Mouse (Mus musculus) erythroid progenitor cell, adult 5-6 weeks (primary cell): ENCODE data around the gene Tpbpb. TPM values are rescaled to one million over a fixed set of nuclear protein-coding genes. Genes with fewer than 3 reads are reported as not detected.
"Not testable (repeated sequence)": the region's sequence is repeated elsewhere in the genome, so short reads cannot be mapped to it uniquely, and the experiment has no call there.

Source experiments
- ATAC-seq: replicated peaks from 2 replicates; pipeline ENCODE4 v1.8.0; 2016; ENCODE audit warnings: moderate number of reproducible peaks, mild to moderate bottlenecking, moderate TSS enrichment, inconsistent platforms; ENCODE audit not compliant: poor library complexity, low FRiP score, severe bottlenecking
- total RNA-seq, 2 experiments: library from RNA; stranded (forward) in 1 of 2; stranded (reverse) in 1 of 2; fragments of 150-400 nt in 1 of 2; fragments of 186-747, 209-891 nt in 1 of 2; gene quantifications; 2 replicates each; pipeline versions ENCODE4 v1.2.3 to v1.2.4; 2015 to 2017; ENCODE audit warnings: low replicate concordance in 2 of 2

Gene Tpbpb
- total RNA-seq (2015; ENCODE audit: low replicate concordance) (not detected in 2 replicates), total RNA-seq (2017; ENCODE audit: low replicate concordance) (not detected in 2 replicates)

DNA sequence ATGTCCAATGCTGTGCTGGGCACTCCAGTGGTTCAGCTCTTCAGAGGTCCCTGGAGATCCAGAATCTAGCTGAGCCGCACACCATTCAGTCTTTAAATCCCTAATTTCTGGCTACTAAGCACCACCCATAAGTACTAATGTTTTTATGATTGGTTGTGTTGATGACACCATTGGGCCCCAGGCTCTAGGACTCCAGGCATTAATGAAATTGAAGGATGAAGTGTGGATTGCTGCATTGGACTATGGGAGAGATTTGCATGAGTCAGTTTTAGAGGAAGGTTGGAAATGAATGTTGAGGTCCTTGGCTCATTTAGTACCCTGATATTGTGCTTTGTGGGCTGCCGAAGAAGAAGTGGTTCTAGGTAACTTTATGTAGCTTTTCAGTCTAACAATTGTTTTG lies at the start of gene Tpbpb:
TSS of gene Tpbpb (minus strand) at position 101 of the 400 bp plus-strand sequence.
- not testable (repeated sequence) for ATAC-seq

DNA sequence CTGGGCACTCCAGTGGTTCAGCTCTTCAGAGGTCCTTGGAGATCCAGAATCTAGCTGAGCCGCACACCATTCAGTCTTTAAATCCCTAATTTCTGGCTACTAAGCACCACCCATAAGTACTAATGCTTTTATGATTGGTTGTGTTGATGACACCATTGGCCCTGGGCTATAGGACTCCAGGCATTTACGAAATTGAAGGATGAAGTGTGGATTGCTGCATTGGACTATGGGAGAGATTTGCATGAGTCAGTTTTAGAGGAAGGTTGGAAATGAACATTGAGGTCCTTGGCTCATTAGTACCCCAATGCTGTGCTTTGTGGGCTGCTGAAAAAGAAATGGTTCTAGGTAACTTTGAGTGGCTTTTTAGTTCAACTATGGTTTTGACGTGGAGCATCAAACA lies 37.2 kb upstream of the Tpbpb start, which contains the start of gene Tpbpa:
TSS of gene Tpbpa (minus strand) at position 101 of the 400 bp plus-strand sequence.
- not testable (repeated sequence) for ATAC-seq

DNA sequence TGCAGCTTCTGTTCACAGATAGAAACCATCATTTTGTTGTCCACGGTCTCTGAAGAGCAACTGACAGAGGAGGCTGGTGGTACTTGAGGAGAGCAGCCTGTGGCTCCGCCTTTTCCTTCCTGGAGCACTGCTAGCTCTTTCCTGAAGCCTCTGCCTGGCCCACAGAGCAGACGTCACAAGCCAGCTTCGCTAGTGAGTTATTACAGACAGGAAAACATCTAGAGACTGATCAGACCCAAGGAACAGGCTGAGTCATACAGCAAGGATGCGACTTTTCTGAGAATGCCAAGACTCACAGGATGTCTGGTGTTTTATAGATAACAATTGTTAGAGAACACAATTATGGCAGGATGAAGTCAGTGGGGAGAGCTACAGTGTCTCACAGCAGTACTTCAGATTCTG lies 31.8 kb upstream of the Tpbpb start, which contains the start of the genes Gm49391 and Ctla2a:
TSS of gene Gm49391 (minus strand) at position 72 of the 402 bp plus-strand sequence.
TSS of gene Ctla2a (minus strand) at position 126 of the 402 bp plus-strand sequence.
- no peak for ATAC-seq

DNA sequence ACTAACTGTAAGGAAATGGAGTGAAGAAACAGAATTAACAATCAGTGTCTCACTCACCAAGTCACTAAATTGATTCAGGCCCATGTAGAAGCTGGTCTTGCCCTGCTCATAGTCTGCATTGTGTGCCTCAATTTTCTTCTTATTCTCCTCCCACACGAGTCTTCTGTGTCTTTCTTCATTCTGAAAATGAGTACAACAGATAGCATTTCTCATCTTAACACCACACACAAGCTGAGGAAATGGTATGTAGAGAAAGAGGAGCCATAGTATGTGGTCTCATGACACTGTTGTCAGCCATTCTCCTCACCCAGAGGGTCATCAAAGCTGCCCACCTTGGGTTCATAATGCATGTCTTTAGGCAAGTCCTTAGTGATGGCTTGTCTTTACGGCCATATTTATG lies 30.8 kb upstream of the Tpbpb start, which contains the start of gene Gm49393:
TSS of gene Gm49393 (minus strand) at position 101 of the 400 bp plus-strand sequence.
- not testable (repeated sequence) for ATAC-seq

DNA sequence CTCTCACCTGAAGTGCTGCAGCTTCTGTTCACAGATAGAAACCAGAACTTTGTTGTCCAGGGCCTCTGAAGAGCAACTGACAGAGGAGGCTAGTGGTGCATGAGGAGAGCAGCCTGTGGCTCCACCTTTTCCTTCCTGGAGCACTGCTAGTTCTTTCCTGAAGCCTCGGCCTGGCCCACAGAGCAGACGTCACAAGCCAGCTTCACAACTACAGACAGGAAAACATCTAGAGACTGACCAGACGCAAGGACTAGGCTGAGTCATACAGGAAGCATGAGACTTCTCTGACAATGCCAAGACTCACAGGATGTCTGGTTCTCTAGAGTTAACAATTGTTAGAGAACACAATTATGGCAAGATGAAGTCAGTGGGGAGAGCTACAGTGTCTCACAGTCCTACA lies 7.4 kb downstream of the Tpbpb start, which contains the start of gene Ctla2b:
TSS of gene Ctla2b (minus strand) at position 120 of the 400 bp plus-strand sequence.
- no peak for ATAC-seq

DNA sequence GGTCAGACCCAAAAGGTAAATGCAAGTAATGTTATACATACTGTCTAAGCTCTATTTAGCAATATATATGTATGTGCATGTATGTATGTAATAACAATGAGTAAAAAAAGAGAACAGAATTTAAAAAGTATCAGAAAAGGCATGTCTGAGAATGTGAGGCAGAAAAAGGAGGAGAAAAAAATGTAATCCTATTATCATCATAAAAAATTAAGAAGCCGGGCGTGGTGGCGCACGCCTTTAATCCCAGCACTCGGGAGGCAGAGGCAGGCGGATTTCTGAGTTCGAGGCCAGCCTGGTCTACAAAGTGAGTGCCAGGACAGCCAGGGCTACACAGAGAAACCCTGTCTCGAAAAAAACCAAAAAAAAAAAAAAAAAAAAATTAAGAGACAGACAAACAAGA lies 7.9 kb downstream of the Tpbpb start, which contains the start of gene Gm49392:
TSS of gene Gm49392 (minus strand) at position 101 of the 400 bp plus-strand sequence.
- not testable (repeated sequence) for ATAC-seq

DNA sequence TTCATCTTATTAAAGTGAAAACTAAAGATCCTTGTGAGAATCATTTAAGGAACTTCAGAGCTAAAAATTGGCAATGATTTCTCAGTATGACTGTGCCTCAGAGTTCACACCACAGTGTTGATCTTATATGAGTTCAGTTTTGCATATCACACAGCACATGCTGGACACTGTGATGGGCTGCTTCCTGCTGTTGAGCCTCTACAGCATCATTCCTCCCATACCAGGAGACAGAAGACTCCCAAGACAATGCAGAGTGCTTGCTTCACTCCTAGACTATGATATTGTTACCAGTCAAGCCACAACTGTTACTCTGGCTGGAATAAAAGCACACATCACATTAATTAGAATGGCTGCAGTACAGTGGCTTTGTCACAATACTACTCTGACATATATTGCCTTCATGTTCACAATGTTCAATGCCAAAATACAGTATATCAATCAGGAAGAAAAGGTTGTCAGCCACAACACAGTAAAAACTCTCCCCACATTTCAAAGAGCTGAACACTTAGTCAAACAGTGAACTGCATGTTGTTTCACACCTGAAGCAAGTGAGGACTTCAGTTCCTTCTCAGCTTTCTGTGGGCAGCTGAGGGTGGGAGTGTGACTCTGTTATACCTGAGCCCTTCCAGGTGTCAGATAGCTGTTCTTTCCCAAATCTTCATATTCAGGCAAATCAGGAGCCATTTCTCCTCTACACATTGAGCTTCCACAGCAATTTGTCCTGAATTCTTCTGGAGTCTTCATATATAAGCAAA lies 9.1 kb downstream of the Tpbpb start:
- no peak for ATAC-seq

DNA sequence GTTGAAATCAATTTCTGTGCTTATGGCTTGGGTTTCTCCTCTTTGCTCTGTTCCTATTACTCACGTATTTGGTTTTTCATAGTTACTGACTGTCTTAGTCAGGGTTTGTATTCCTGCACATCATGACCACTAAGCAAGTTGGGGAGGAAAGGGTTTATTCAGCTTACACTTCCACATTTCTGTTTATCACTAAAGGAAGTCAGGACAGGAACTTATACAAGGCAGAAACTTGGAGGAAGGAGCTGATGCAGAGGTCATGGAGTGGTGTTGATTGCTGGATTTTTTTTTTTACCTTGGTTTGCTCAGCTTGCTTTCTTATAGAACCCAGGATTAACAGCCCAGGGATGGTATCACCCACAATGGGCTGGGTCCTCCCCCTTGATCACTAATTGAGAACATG lies 12.4 kb downstream of the Tpbpb start:
- ATAC-seq: no peak

DNA sequence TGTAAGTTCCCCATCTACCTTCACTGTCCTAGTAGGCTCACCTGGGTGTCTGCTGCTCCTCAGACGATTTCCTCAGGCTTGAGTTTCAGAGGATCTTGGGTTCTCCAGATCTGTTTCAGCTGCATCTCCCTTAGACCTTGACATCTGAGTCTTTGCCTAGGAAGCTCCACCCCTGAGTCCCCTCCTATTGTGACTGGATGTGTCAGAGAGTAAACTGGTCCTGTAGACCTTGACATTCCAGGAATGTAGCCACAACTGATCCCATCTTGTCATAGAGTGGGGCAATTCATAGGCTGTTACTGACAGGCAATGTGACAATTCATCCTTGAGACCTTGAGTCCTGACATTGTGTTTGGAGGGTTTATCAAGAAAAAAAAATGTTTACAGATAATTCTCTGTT lies 40.4 kb downstream of the Tpbpb start, which contains the start of gene 4930486L24Rik:
TSS of gene 4930486L24Rik (minus strand) at position 195 of the 400 bp plus-strand sequence.
- no peak for ATAC-seq

Other genes starting within 250 kb of the Tpbpb start
- gene BC051665, start 118.5 kb downstream of the Tpbpb start, total RNA-seq (2015; ENCODE audit: low replicate concordance): not detected in 2 replicates
- gene BC051665, start 118.5 kb downstream of the Tpbpb start, total RNA-seq (2017; ENCODE audit: low replicate concordance): not detected in 2 replicates
- not detected in 2 replicates for gene Ctsll3, start 102.0 kb downstream of the Tpbpb start, total RNA-seq (2015; ENCODE audit: low replicate concordance)
- gene Ctsll3, start 102.0 kb downstream of the Tpbpb start, total RNA-seq (2017; ENCODE audit: low replicate concordance): not detected in 2 replicates
- not detected in 2 replicates for gene 4930486L24Rik, start 40.4 kb downstream of the Tpbpb start, total RNA-seq (2015; ENCODE audit: low replicate concordance)
- 0.90 TPM in 1 of 2 replicates, not detected in the other for gene 4930486L24Rik, start 40.4 kb downstream of the Tpbpb start, total RNA-seq (2017; ENCODE audit: low replicate concordance)
- not detected in 2 replicates for gene Gm49392, start 8.0 kb downstream of the Tpbpb start, total RNA-seq (2015; ENCODE audit: low replicate concordance)
- not detected in 2 replicates for gene Gm49392, start 8.0 kb downstream of the Tpbpb start, total RNA-seq (2017; ENCODE audit: low replicate concordance)
- 2.5 and 10.1 TPM in 2 replicates for gene Ctla2b, start 7.4 kb downstream of the Tpbpb start, total RNA-seq (2015; ENCODE audit: low replicate concordance)
- 0.90 TPM in 1 of 2 replicates, not detected in the other for gene Ctla2b, start 7.4 kb downstream of the Tpbpb start, total RNA-seq (2017; ENCODE audit: low replicate concordance)
- not detected in 2 replicates for gene Gm49393, start 30.7 kb upstream of the Tpbpb start, total RNA-seq (2015; ENCODE audit: low replicate concordance)
- not detected in 2 replicates for gene Gm49393, start 30.7 kb upstream of the Tpbpb start, total RNA-seq (2017; ENCODE audit: low replicate concordance)
- gene Gm49391, start 31.7 kb upstream of the Tpbpb start, total RNA-seq (2015; ENCODE audit: low replicate concordance): 3.2 TPM in 1 of 2 replicates, not detected in the other
- 3.0 TPM in 1 of 2 replicates, not detected in the other for gene Gm49391, start 31.7 kb upstream of the Tpbpb start, total RNA-seq (2017; ENCODE audit: low replicate concordance)
- 5.0 TPM in 1 of 2 replicates, not detected in the other for gene Ctla2a, start 31.7 kb upstream of the Tpbpb start, total RNA-seq (2015; ENCODE audit: low replicate concordance)
- 0.53 and 10.9 TPM in 2 replicates for gene Ctla2a, start 31.7 kb upstream of the Tpbpb start, total RNA-seq (2017; ENCODE audit: low replicate concordance)
- gene Tpbpa, start 37.1 kb upstream of the Tpbpb start, total RNA-seq (2015; ENCODE audit: low replicate concordance): not detected in 2 replicates
- gene Tpbpa, start 37.1 kb upstream of the Tpbpb start, total RNA-seq (2017; ENCODE audit: low replicate concordance): not detected in 2 replicates
- gene Ctsj, start 101.1 kb upstream of the Tpbpb start, total RNA-seq (2015; ENCODE audit: low replicate concordance): not detected in 2 replicates
- gene Ctsj, start 101.1 kb upstream of the Tpbpb start, total RNA-seq (2017; ENCODE audit: low replicate concordance): not detected in 2 replicates
- not detected in 2 replicates for gene Ctsq, start 135.8 kb upstream of the Tpbpb start, total RNA-seq (2015; ENCODE audit: low replicate concordance)
- gene Ctsq, start 135.8 kb upstream of the Tpbpb start, total RNA-seq (2017; ENCODE audit: low replicate concordance): not detected in 2 replicates